Mouse (Mus musculus): ENCODE measurements around the gene Glrx3. TPM values are rescaled to one million over a fixed set of nuclear protein-coding genes. Genes with fewer than 3 reads are reported as not detected.

The Glrx3 gene
- total RNA-seq (2023) = 10 to 100 TPM; 29.1 to 32.0 TPM

GRCm38 (mm10) chr7:137437440-137438178, at the start of gene Glrx3:
Glrx3 (plus strand) TSS chr7:137437614.

GRCm38 (mm10) chr7:137410337-137411197, 26.8 kb upstream of the Glrx3 start, which contains the start of gene 9430038I01Rik:
9430038I01Rik (minus strand) TSS chr7:137410762.

Other genes starting within 250 kb of the Glrx3 start
- gene Ebf3, start 123.2 kb upstream of the Glrx3 start, total RNA-seq (2023) = under 1 TPM; 0.20 to 0.26 TPM
- gene 9430038I01Rik, start 26.9 kb upstream of the Glrx3 start, total RNA-seq (2023) = 10 to 100 TPM in 1 of 2 experiments, 1 to 10 TPM in 1; 8.9 to 11.8 TPM